Mouse (Mus musculus): ENCODE data around the gene Car15.

DNA sequence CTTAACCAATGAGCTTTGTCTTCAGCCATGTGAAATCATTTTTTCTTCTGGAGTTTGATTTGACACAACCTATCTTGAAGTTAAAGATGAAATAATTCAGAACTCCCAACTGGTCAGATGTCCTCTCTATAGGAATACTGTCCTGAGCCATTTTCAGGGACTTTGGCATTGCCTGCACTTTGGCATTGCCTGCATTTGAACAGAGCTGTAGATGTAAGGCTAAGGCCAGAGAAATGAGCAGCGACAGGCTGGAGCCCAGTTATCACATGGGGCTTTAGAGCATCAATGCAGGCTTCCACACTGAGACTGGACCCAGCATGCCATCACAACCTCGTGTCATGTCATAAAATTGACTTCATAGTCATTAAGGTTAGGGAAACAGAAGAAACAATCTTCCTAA lies 15.1 kb upstream of the Car15 start:
- no peak for TF ChIP-seq CTCF (IDR thresholded peaks at IDR 0.05; ENCODE audit: low read depth)
- TF ChIP-seq EP300 (IDR thresholded peaks at IDR 0.05; ENCODE audit: low read depth), result no peak
